Mouse (Mus musculus) hindbrain, postnatal 0 days (tissue): Measurements from ENCODE around the gene Sowahb. TPM values are rescaled to one million over a fixed set of nuclear protein-coding genes. Genes with fewer than 3 reads are reported as not detected.

Experiments used
- ATAC-seq: fragments of 200-750 bp; cut with Nextera tagmentation; 2 replicates; pipeline ENCODE4 v1.8.0; 2017; ENCODE audit warnings: mild to moderate bottlenecking, moderate TSS enrichment, moderate library complexity
- DNase-seq: peaks from one replicate; pipeline ENCODE4 v3.0.0-alpha.2; 2015; ENCODE audit warnings: low spot score
- H3K27ac ChIP-seq: fragments of 300-500 bp; sonication (generic); 2 replicates; pipeline ENCODE4 v1.5.1; 2014; ENCODE audit warnings: mild to moderate bottlenecking
- H3K27me3 ChIP-seq: fragments of 300-500 bp; sonication (generic); 2 replicates; pipeline ENCODE4 v1.6.1; 2014; ENCODE audit warnings: low read length, mixed read lengths; ENCODE audit not compliant: insufficient read depth
- H3K36me3 ChIP-seq: fragments of 300-500 bp; sonication (generic); 2 replicates; pipeline ENCODE4 v1.6.1; 2014; ENCODE audit warnings: low read length, mixed read lengths; ENCODE audit not compliant: insufficient read depth
- H3K4me1 ChIP-seq: fragments of 300-500 bp; sonication (generic); 2 replicates; pipeline ENCODE4 v1.6.1; 2014; ENCODE audit warnings: antibody characterized with exemption, low read length, mixed read lengths; ENCODE audit not compliant: insufficient read depth
- H3K4me2 ChIP-seq: fragments of 300-500 bp; sonication (generic); 2 replicates; pipeline ENCODE4 v1.6.1; 2014; ENCODE audit warnings: low read depth, mild to moderate bottlenecking, low read length, moderate library complexity, mixed read lengths
- H3K4me3 ChIP-seq: fragments of 300-500 bp; sonication (generic); 2 replicates; pipeline ENCODE4 v1.5.1; 2014; ENCODE audit warnings: low read length
- H3K9ac ChIP-seq: fragments of 300-500 bp; sonication (generic); replicated peaks from 2 replicates; pipeline ENCODE4 v1.6.1; 2014; ENCODE audit warnings: mild to moderate bottlenecking, low read length, moderate library complexity, mixed read lengths
- H3K9me3 ChIP-seq: fragments of 300-500 bp; sonication (generic); 2 replicates; pipeline ENCODE4 v1.6.1; 2016; ENCODE audit warnings: low read length, mixed read lengths
- CTCF ChIP-seq: IDR thresholded peaks from 2 replicates; pipeline ENCODE4 v1.5.1; 2016; ENCODE audit warnings: antibody characterized with exemption, control low read depth, low read depth
- WGBS: fragments of 180-500 bp; shearing (Covaris S2); extraction: QIAGEN DNeasy Blood & Tissue Kit; methylation state at CpG from one replicate; pipeline ENCODE4 v1.1.7; 2014; 5-methylcytosine and 5-hydroxymethylcytosine counted together
- polyA plus RNA-seq: library from polyadenylated mRNA; unstranded; fragments of >200 nt; fragmentation: Nextera tagmentation; extraction: Ambion mirVana; gene quantifications from 2 replicates; pipeline ENCODE4 v1.2.1, GENCODE M21; 2015
- total RNA-seq: library from RNA; depleted of rRNA; stranded (reverse); fragments of >200 nt; gene quantifications from 2 replicates; pipeline ENCODE4 v1.2.3, GENCODE M21; 2014

Gene Sowahb
- total and polyA plus RNA-seq, 2 experiments from 2014 or later = 0.08 to 0.10 TPM

- no peaks in the 10 kb centered on the region for H3K9me3 ChIP-seq
- DNase-seq = no peak
- H3K4me2 ChIP-seq = no peak overlapping the region
- 86% methylated on average over 4 of the region's 4 CpGs for WGBS
- no peaks in the 10 kb centered on the region for H3K27me3 ChIP-seq
- no peak overlapping the region for H3K4me3 ChIP-seq
- H3K36me3 ChIP-seq = no peaks in the 10 kb centered on the region
- H3K9ac ChIP-seq = no peak overlapping the region
- no peak for TF ChIP-seq CTCF
- H3K4me1 ChIP-seq = peaks cover under 1% of the 10 kb centered on the region; the same call in 1 of the 2 replicates
- no peak for ATAC-seq
- H3K27ac ChIP-seq = no peak overlapping the region
Measured at GRCm38 (mm10) chr5:93085900-93086299, 41.1 kb upstream of the Sowahb start.

GRCm38 (mm10) chr5:93085015-93085598 lies 40.3 kb upstream of the Sowahb start:
- WGBS = 51% methylated on average over 4 of the region's 4 CpGs

GRCm38 (mm10) chr5:93079596-93079995 lies 34.8 kb upstream of the Sowahb start:
- Histone ChIP-seq H3K27me3 (no peaks in the 10 kb centered on the region), H3K4me1 (no peaks in the 10 kb centered on the region), H3K4me3 (no peak overlapping the region), H3K27ac (no peak overlapping the region), H3K9me3 (no peaks in the 10 kb centered on the region), H3K4me2 (no peak overlapping the region), H3K9ac (no peak overlapping the region), H3K36me3 (no peaks in the 10 kb centered on the region)
- DNase-seq (no peak), ATAC-seq (no peak)
- 85% methylated on average over 3 of the region's 3 CpGs for WGBS
- TF ChIP-seq CTCF = no peak

More at GRCm38 (mm10) chr5:93085015-93085598, 40.3 kb upstream of the Sowahb start:
- Histone ChIP-seq H3K27me3 (no peaks in the 10 kb centered on the region), H3K4me2 (no peak overlapping the region), H3K4me1 (no peaks in the 10 kb centered on the region), H3K9me3 (no peaks in the 10 kb centered on the region), H3K27ac (no peak overlapping the region), H3K9ac (no peak overlapping the region), H3K36me3 (no peaks in the 10 kb centered on the region), H3K4me3 (no peak overlapping the region)
- DNase-seq (peak; percentile 25), ATAC-seq (no peak)
- 0 out of 2 replicates have a peak, but pooled peaks have one; percentile 11 for TF ChIP-seq CTCF

- 75% methylated on average over 7 of the region's 7 CpGs for WGBS
- ATAC-seq (no peak), DNase-seq (no peak)
- TF ChIP-seq CTCF = no peak
- Histone ChIP-seq H3K27ac (no peak overlapping the region), H3K4me3 (no peak overlapping the region), H3K36me3 (no peaks in the 10 kb centered on the region), H3K9me3 (no peaks in the 10 kb centered on the region), H3K9ac (no peak overlapping the region), H3K27me3 (no peaks in the 10 kb centered on the region), H3K4me2 (no peak overlapping the region), H3K4me1 (no peaks in the 10 kb centered on the region)
Measured at GRCm38 (mm10) chr5:93077661-93078323, 33.0 kb upstream of the Sowahb start.

GRCm38 (mm10) chr5:93060865-93061264 lies 16.0 kb upstream of the Sowahb start:
- Histone ChIP-seq H3K9ac (no peak overlapping the region), H3K27ac (no peak overlapping the region), H3K9me3 (no peaks in the 10 kb centered on the region), H3K36me3 (no peaks in the 10 kb centered on the region), H3K27me3 (no peaks in the 10 kb centered on the region), H3K4me2 (no peak overlapping the region), H3K4me1 (no peaks in the 10 kb centered on the region), H3K4me3 (no peak overlapping the region)
- no peak for TF ChIP-seq CTCF
- no peak for ATAC-seq
- 87% methylated on average over 4 of the region's 4 CpGs for WGBS
- DNase-seq = no peak

- 50% methylated on average over 8 of the region's 8 CpGs for WGBS
- ATAC-seq = peak; percentile 53; the same call in 1 of the 2 replicates
- no peak for DNase-seq
Measured at GRCm38 (mm10) chr5:93053606-93054397, 9.0 kb upstream of the Sowahb start.

More at GRCm38 (mm10) chr5:93053606-93054397, 9.0 kb upstream of the Sowahb start:
- no peak; the same call in 1 of the 2 replicates for TF ChIP-seq CTCF
- Histone ChIP-seq H3K4me3 (no peak overlapping the region), H3K9me3 (no peaks in the 10 kb centered on the region), H3K4me2 (no peak overlapping the region), H3K27me3 (no peaks in the 10 kb centered on the region), H3K36me3 (no peaks in the 10 kb centered on the region), H3K4me1 (no peaks in the 10 kb centered on the region), H3K27ac (no peak overlapping the region), H3K9ac (no peak overlapping the region)
